Mouse (Mus musculus) embryonic fibroblast, embryonic 13.5 days (primary cell): ENCODE results near the gene Sgtb.

Source experiments
- CTCF ChIP-seq: IDR thresholded peaks from 2 replicates; pipeline ENCODE4 v1.5.1; 2011; ENCODE audit warnings: mild to moderate bottlenecking, control low read depth, low read length, moderate library complexity, borderline replicate concordance; ENCODE audit not compliant: insufficient read depth
- POLR2A ChIP-seq: IDR thresholded peaks from 2 replicates; pipeline ENCODE4 v1.6.1; 2011; ENCODE audit warnings: low read depth, mild to moderate bottlenecking, control low read depth, low read length, moderate library complexity

DNA sequence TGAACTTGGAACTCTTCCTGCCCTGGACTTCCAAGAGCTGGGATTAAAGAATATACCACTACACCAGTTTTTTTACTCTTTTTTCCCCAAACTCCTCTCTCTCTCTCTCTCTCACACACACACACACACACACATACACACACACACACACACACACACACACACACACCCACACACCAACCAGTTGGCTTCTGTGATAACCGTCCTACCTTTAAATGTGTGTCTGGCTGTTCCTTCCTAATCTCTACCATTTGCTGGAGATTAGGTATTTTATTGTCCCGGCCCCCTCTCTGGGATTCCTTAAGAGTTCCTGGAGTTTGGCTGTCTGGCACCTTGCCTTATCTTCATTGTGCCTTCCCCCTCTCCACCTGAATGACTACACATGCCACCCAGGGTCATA lies 24.9 kb upstream of the Sgtb start:
- TF ChIP-seq CTCF (no peak), POLR2A (no peak)
